Mouse (Mus musculus) cerebellum, adult 8-10 months (tissue): ENCODE data around the gene Fgf14.

Experiments
- DNase-seq: peaks from one replicate; pipeline ENCODE4 v3.0.0; 2022

Fgf14 gene

GRCm38 (mm10) chr14:124676506-124677177, at the start of gene Fgf14:
Gene Fgf14 (minus strand): TSS chr14:124677127.
- peak; percentile 44 for DNase-seq

GRCm38 (mm10) chr14:124677379-124677778, 452 bp upstream of the Fgf14 start:
- DNase-seq: peak; percentile 75

- DNase-seq: peak; percentile 62
These were observed 1.0 kb downstream of the Fgf14 start for GRCm38 (mm10) chr14:124675654-124676505.

GRCm38 (mm10) chr14:124675142-124675653, 1.7 kb downstream of the Fgf14 start:
- DNase-seq: peak; percentile 66

GRCm38 (mm10) chr14:124674536-124675141, 2.3 kb downstream of the Fgf14 start:
- peak; percentile 48 for DNase-seq

- no peak for DNase-seq
These were observed 7.2 kb downstream of the Fgf14 start for GRCm38 (mm10) chr14:124669739-124670138.

- peak; percentile 30 for DNase-seq
These were observed 34.1 kb downstream of the Fgf14 start for GRCm38 (mm10) chr14:124642822-124643221.

- peak; percentile 58 for DNase-seq
These were observed 42.0 kb downstream of the Fgf14 start for GRCm38 (mm10) chr14:124634881-124635280.

GRCm38 (mm10) chr14:124613473-124613872, 63.5 kb downstream of the Fgf14 start:
- no peak for DNase-seq

GRCm38 (mm10) chr14:124606036-124606711, 70.8 kb downstream of the Fgf14 start:
- peak; percentile 68 for DNase-seq

- DNase-seq: no peak
These were observed 71.7 kb downstream of the Fgf14 start for GRCm38 (mm10) chr14:124605031-124605743.

GRCm38 (mm10) chr14:124576571-124576970, 100.4 kb downstream of the Fgf14 start:
- DNase-seq: peak; percentile 64

GRCm38 (mm10) chr14:124575130-124575885, 101.6 kb downstream of the Fgf14 start:
- peak; percentile 71 for DNase-seq

GRCm38 (mm10) chr14:124566445-124566844, 110.5 kb downstream of the Fgf14 start:
- DNase-seq: peak; percentile 78

- DNase-seq: no peak
These were observed 115.4 kb downstream of the Fgf14 start for GRCm38 (mm10) chr14:124561544-124561943.

GRCm38 (mm10) chr14:124536106-124536505, 140.8 kb downstream of the Fgf14 start:
- peak; percentile 75 for DNase-seq

GRCm38 (mm10) chr14:124535376-124535775, 141.6 kb downstream of the Fgf14 start:
- DNase-seq: peak; percentile 31

GRCm38 (mm10) chr14:124532051-124532450, 144.9 kb downstream of the Fgf14 start:
- peak; percentile 46 for DNase-seq

- no peak for DNase-seq
These were observed 164.9 kb downstream of the Fgf14 start for GRCm38 (mm10) chr14:124512009-124512408.

- no peak for DNase-seq
These were observed 188.0 kb downstream of the Fgf14 start for GRCm38 (mm10) chr14:124488971-124489370.

- no peak for DNase-seq
These were observed 191.7 kb downstream of the Fgf14 start for GRCm38 (mm10) chr14:124485261-124485660.
